Mouse (Mus musculus): Measurements from ENCODE around the gene Pik3r2. TPM values are rescaled to one million over a fixed set of nuclear protein-coding genes. Genes with fewer than 3 reads are reported as not detected.

The Pik3r2 gene
- total and polyA plus RNA-seq, 3 experiments = 23.7 to 37.8 TPM; not detected in 1

DNA sequence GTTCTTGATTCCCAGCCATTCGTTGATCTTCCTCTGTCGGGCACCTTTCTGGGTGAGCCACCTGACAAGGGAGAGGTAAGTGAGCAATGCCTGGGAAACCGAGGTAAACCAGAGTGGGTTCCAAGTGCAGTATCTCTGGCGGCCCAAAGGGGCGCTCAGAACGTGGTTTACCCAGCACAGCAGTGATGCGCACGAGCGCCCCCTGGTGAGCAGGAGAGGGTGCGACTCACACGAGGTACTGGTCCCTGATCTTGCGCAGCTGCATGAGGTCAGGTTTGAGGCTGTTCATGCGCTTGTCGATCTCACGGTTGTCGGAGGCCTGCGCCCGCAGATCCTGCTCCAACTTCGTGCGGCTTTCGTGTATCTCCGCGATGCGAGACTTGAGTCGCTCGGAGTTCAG, 7.2 kb downstream of the Pik3r2 start (continued):
- no peak for TF ChIP-seq MAFK (IDR thresholded peaks at IDR 0.05; ENCODE audit: borderline replicate concordance, low read depth, low read length)

DNA sequence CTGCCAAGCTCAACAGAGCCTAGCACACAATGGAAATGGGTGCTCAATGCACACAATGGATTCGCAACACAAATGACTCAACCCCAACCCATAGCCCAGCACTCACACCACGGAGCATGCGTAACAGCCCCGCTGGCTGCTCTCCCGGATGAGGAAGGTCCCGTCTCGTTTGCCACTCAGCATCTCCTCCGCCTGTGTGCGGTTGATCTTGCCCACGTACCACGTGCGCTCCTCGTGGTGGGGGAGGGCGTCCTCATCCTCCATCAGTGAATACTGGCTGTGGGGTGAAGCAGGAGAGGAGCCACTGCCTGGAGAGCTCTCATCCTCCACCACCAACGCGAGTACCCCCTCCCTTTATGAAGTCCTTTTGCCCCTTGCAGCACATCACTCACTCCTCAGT, 7.6 kb downstream of the Pik3r2 start:
- DNase-seq (ENCODE audit: low read depth, low spot score) = no peak
- no peaks in the 10 kb centered on the region for H3K79me2 ChIP-seq (ENCODE audit: control insufficient read depth, insufficient read depth, low read length, poor library complexity)
- no peak for TF ChIP-seq TBP (IDR thresholded peaks at IDR 0.05; ENCODE audit: low read depth, low read length)
- TF ChIP-seq ELF1 (IDR thresholded peaks at IDR 0.05; ENCODE audit: low read depth, low read length) = no peak
- TF ChIP-seq NELFE (IDR thresholded peaks at IDR 0.05; ENCODE audit: low read depth, low read length) = no peak
- no peaks in the 10 kb centered on the region for H3K27me3 ChIP-seq (ENCODE audit: control insufficient read depth in 1 of 2, insufficient read depth in 2 of 2, low read length in 2 of 2)
- H3K36me3 ChIP-seq (ENCODE audit: control insufficient read depth in 1 of 2, insufficient read depth in 2 of 2, low read length in 2 of 2) = peaks cover 0 to 5% of the 10 kb centered on the region in 2 experiments; a peak in 3 of 4 replicates
- H3K4me3 ChIP-seq (ENCODE audit: control insufficient read depth in 1 of 2, insufficient read depth in 1 of 2, low read depth in 2 of 2, low read length in 2 of 2) = no peak overlapping the region
- peaks cover 4 to 13% of the 10 kb centered on the region in 2 experiments; a peak in 3 of 4 replicates for H3K4me1 ChIP-seq (ENCODE audit: control insufficient read depth in 1 of 2, insufficient read depth in 2 of 2, low read length in 2 of 2)
- H3K27ac ChIP-seq (ENCODE audit: control insufficient read depth, low read depth, low read length) = no peak overlapping the region
- H3K9ac ChIP-seq (ENCODE audit: control insufficient read depth, low read depth, low read length, poor library complexity, severe bottlenecking) = no peak overlapping the region
- H3K9me3 ChIP-seq (replicated peaks; ENCODE audit: insufficient read depth, low read length) = no peaks in the 10 kb centered on the region

- Histone ChIP-seq H3K36me3 (ENCODE audit: control insufficient read depth in 1 of 2, insufficient read depth in 2 of 2, low read length in 2 of 2) (peaks cover 0 to 11% of the 10 kb centered on the region in 2 experiments; a peak in 3 of 4 replicates), H3K27me3 (ENCODE audit: control insufficient read depth in 1 of 2, insufficient read depth in 2 of 2, low read length in 2 of 2) (no peaks in the 10 kb centered on the region), H3K27ac (ENCODE audit: control insufficient read depth, low read depth, low read length) (no peak overlapping the region), H3K9ac (ENCODE audit: control insufficient read depth, low read depth, low read length, poor library complexity, severe bottlenecking) (no peak overlapping the region), H3K79me2 (ENCODE audit: control insufficient read depth, insufficient read depth, low read length, poor library complexity) (no peaks in the 10 kb centered on the region), H3K4me3 (ENCODE audit: control insufficient read depth in 1 of 2, insufficient read depth in 1 of 2, low read depth in 2 of 2, low read length in 2 of 2) (no peak overlapping the region), H3K9me3 (replicated peaks; ENCODE audit: insufficient read depth, low read length) (no peaks in the 10 kb centered on the region), H3K4me1 (ENCODE audit: control insufficient read depth in 1 of 2, insufficient read depth in 2 of 2, low read length in 2 of 2) (peaks cover 4 to 16% of the 10 kb centered on the region in 2 experiments; a peak in 3 of 4 replicates)
- DNase-seq (ENCODE audit: low read depth, low spot score) = no peak
- no peak for TF ChIP-seq MEF2A (IDR thresholded peaks at IDR 0.05; ENCODE audit: extremely low read depth, insufficient replicate concordance, low read depth, low read length, poor library complexity, severe bottlenecking)
- no peak for TF ChIP-seq POLR2A (IDR thresholded peaks at IDR 0.05; ENCODE audit: control insufficient read depth in 1 of 2, insufficient read depth in 1 of 2, low read depth in 1 of 2, low read length in 2 of 2, poor library complexity in 1 of 2)
- no peak for TF ChIP-seq NELFE (IDR thresholded peaks at IDR 0.05; ENCODE audit: low read depth, low read length)
- no peak for TF ChIP-seq MAFK (IDR thresholded peaks at IDR 0.05; ENCODE audit: borderline replicate concordance, low read depth, low read length)
- TF ChIP-seq MAZ (IDR thresholded peaks at IDR 0.05; ENCODE audit: low read depth, low read length) = no peak
- no peak for TF ChIP-seq ZMIZ1 (IDR thresholded peaks at IDR 0.05; ENCODE audit: low read depth, low read length)
- TF ChIP-seq EP300 (IDR thresholded peaks at IDR 0.05; ENCODE audit: low read depth in 1 of 2, low read length in 2 of 2) = no peak
- no peak for TF ChIP-seq RAD21 (IDR thresholded peaks at IDR 0.05; ENCODE audit: low read depth, low read length)
- no peak for TF ChIP-seq ZNF384 (IDR thresholded peaks at IDR 0.05; ENCODE audit: low read depth, low read length)
- TF ChIP-seq TCF12 (IDR thresholded peaks at IDR 0.05; ENCODE audit: low read depth, low read length) = no peak
- TF ChIP-seq NRF1 (IDR thresholded peaks at IDR 0.05; ENCODE audit: insufficient read depth, low read depth, low read length, poor library complexity, severe bottlenecking) = no peak
Measured at GRCm38 (mm10) chr8:70768231-70768776, 8.2 kb downstream of the Pik3r2 start.
